Mouse (Mus musculus): ENCODE data around the gene Lep.

- TF ChIP-seq CTCF (IDR thresholded peaks at IDR 0.05; ENCODE audit: borderline replicate concordance, insufficient read depth, low read length) (no peak), POLR2A (IDR thresholded peaks at IDR 0.05; ENCODE audit: low read depth, low read length) (no peak)
Observed at GRCm38 (mm10) chr6:29022115-29022514, 37.9 kb upstream of the Lep start.

All from embryonic fibroblast, embryonic 13.5 days (primary cell).